Mouse (Mus musculus) lung, adult 2 months (tissue): ENCODE measurements around the gene Oit1.

ENCODE experiments used
- CTCF ChIP-seq: fragments of 200-500 bp; IDR thresholded peaks from 2 replicates; pipeline ENCODE4 v1.5.1; 2011; ENCODE audit warnings: mild to moderate bottlenecking, low read length, control low read depth; ENCODE audit not compliant: insufficient read depth
- POLR2A ChIP-seq: fragments of 200-500 bp; IDR thresholded peaks from 2 replicates; pipeline ENCODE4 v1.6.1; 2011; ENCODE audit warnings: low read depth, mild to moderate bottlenecking, control low read depth, low read length, borderline replicate concordance; ENCODE audit errors: extremely low read depth

DNA sequence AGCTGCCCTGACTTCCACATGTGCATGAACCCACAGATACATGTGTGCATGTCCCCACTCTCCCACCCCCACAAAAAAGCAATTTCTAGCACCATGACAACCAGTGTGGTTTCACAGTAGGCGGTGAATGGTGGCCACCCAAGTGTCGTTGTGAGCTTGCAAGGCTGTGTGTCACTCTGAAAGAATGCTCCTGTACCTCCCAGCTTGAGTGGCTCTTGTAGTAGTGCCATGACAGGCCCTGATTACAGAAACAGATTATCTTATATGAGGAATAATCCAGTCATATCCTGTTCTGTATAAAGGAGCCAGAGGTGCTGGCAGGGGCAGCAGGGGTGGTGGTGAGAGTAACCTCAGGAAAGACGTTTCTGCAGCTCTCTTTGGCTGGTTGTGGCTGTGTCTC is 40.1 kb upstream of the Oit1 start:
- TF ChIP-seq CTCF: no peak
- TF ChIP-seq POLR2A: no peak
